Mouse (Mus musculus) embryonic facial prominence, embryonic 10.5 days (tissue): Measurements from ENCODE around the gene Smim12. TPM values are rescaled to one million over a fixed set of nuclear protein-coding genes. Genes with fewer than 3 reads are reported as not detected.

ENCODE experiments used
- DNase-seq: peaks from one replicate; pipeline ENCODE4 v3.0.0-alpha.2; 2017; ENCODE audit warnings: low spot score
- H3K27ac ChIP-seq: fragments of 300-500 bp; sonication (generic); replicated peaks from 2 replicates; pipeline ENCODE4 v1.5.1; 2016; ENCODE audit warnings: mild to moderate bottlenecking
- H3K27me3 ChIP-seq: fragments of 300-500 bp; sonication (generic); replicated peaks from 2 replicates; pipeline ENCODE4 v1.6.1; 2016; ENCODE audit warnings: low read depth, mild to moderate bottlenecking; ENCODE audit not compliant: poor library complexity, severe bottlenecking
- H3K36me3 ChIP-seq: fragments of 300-500 bp; sonication (generic); replicated peaks from 2 replicates; pipeline ENCODE4 v1.6.1; 2016; ENCODE audit warnings: mild to moderate bottlenecking, moderate library complexity
- H3K4me1 ChIP-seq: fragments of 300-500 bp; sonication (generic); 2 replicates; pipeline ENCODE4 v1.6.1; 2016
- H3K4me3 ChIP-seq: fragments of 300-500 bp; sonication (generic); 2 replicates; pipeline ENCODE4 v1.5.1; 2016; ENCODE audit warnings: mild to moderate bottlenecking, moderate library complexity
- H3K9me3 ChIP-seq: fragments of 300-500 bp; sonication (generic); 2 replicates; pipeline ENCODE4 v1.6.1; 2016; ENCODE audit warnings: mild to moderate bottlenecking
- WGBS: fragments of 180-500 bp; shearing (Covaris S2); methylation state at CpG from one replicate; pipeline ENCODE4 v1.1.7; 2016; 5-methylcytosine and 5-hydroxymethylcytosine counted together
- polyA plus RNA-seq: library from polyadenylated mRNA; unstranded; fragments of >200 nt; fragmentation: Nextera tagmentation; extraction: Ambion mirVana; gene quantifications from 2 replicates; pipeline ENCODE4 v1.2.1, GENCODE M21; 2016

Gene Smim12
- polyA plus RNA-seq, 1 experiment from 2014 or later: 73.7 TPM

DNA sequence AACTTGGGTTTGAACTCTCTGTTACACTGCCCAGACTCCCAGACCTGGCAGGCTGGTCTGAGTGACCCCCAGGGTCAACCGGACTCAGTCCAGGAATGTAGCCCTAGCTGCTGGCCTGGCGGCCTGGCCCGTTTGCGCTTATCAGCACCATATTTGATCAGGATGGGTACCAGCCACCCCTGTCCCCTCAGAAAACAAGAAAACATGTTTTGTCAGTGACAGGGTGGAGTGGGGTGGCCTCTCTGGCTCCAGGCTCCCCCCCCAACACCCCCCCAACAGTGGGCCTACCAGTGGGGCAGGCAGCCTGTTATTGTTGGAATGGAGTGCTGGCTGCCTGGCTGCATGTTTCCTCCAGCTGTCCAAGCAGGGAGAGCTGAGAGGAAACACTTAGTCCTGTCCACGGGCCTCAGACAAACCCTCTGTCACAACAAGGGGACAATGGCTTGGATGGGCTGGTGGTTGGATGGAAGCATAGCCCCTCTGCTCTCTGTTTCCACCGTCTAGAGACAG lies 45.5 kb downstream of the Smim12 start:
- no peaks in the 10 kb centered on the region for H3K27me3 ChIP-seq
- 67% methylated on average over 6 of the region's 6 CpGs for WGBS
- no peak overlapping the region for H3K4me3 ChIP-seq
- H3K27ac ChIP-seq: peak overlapping the region; percentile 25; the same call in 1 of the 2 replicates
- H3K4me1 ChIP-seq: peaks cover 28% of the 10 kb centered on the region
- DNase-seq: no peak
- H3K9me3 ChIP-seq: no peaks in the 10 kb centered on the region
- H3K36me3 ChIP-seq: no peaks in the 10 kb centered on the region

DNA sequence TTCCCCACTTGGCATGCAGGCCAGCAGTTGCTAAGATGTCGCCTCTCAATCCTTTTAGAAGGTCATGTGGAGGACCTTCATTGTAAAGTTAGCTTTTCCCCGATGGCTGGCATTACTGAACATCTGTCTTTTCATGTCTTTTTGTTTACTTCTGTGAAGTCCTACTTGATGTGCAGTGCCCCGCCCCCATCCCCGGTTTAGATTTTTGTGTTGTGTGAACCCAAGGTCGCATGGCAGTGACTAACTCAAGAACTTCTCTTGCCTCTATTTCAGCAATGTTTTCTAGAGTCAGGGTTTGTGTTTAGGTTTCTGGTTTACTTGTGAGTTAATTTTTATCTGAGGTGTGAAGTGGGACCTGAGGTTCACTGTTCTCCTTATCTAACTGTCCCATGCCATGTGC lies 49.0 kb downstream of the Smim12 start:
- WGBS: 72% methylated on average over 5 of the region's 5 CpGs
- Histone ChIP-seq H3K27me3 (no peaks in the 10 kb centered on the region), H3K36me3 (no peaks in the 10 kb centered on the region), H3K4me1 (peaks cover 21% of the 10 kb centered on the region), H3K27ac (no peak overlapping the region), H3K4me3 (no peak overlapping the region), H3K9me3 (no peaks in the 10 kb centered on the region)
- DNase-seq: no peak

Other genes starting within 250 kb of the Smim12 start
- gene Sfpq, start 222.5 kb upstream of the Smim12 start, polyA plus RNA-seq: 111 and 120 TPM in 2 replicates
- gene Zmym1, start 182.6 kb upstream of the Smim12 start, polyA plus RNA-seq: 35.9 and 37.1 TPM in 2 replicates
- gene Zmym6, start 166.4 kb upstream of the Smim12 start, polyA plus RNA-seq: 24.0 and 25.5 TPM in 2 replicates
- 11.9 and 12.1 TPM in 2 replicates for gene Tmem35b, start 120.1 kb upstream of the Smim12 start, polyA plus RNA-seq
- 0.83 and 0.98 TPM in 2 replicates for gene Dlgap3, start 74.6 kb upstream of the Smim12 start, polyA plus RNA-seq
- 10.8 and 12.5 TPM in 2 replicates for gene Gja4, start 70.3 kb downstream of the Smim12 start, polyA plus RNA-seq
- 8.0 and 8.2 TPM in 2 replicates for gene Gjb3, start 87.1 kb downstream of the Smim12 start, polyA plus RNA-seq
- gene Gjb4, start 110.3 kb downstream of the Smim12 start, polyA plus RNA-seq: not detected in 2 replicates
- 1.2 and 1.7 TPM in 2 replicates for gene Gjb5, start 114.4 kb downstream of the Smim12 start, polyA plus RNA-seq